Mouse (Mus musculus) thymus, adult 2 months (tissue): ENCODE data around the gene Gm17571. TPM values are rescaled to one million over a fixed set of nuclear protein-coding genes. Genes with fewer than 3 reads are reported as not detected.

ENCODE experiments used
- DNase-seq: peaks from one replicate; pipeline ENCODE4 v3.0.0; 2021
- H3K27ac ChIP-seq: fragments of 200-500 bp; 2 replicates; pipeline ENCODE4 v1.5.1; 2012; ENCODE audit warnings: low read length, control low read depth; ENCODE audit not compliant: control insufficient read depth, insufficient read depth
- H3K27me3 ChIP-seq: fragments of 200-500 bp; 2 replicates; pipeline ENCODE4 v1.6.1; 2012; ENCODE audit warnings: mild to moderate bottlenecking, low read length, moderate library complexity, mixed read lengths; ENCODE audit not compliant: control insufficient read depth, insufficient read depth
- H3K36me3 ChIP-seq: fragments of 200-500 bp; 2 replicates; pipeline ENCODE4 v1.6.1; 2012; ENCODE audit warnings: mild to moderate bottlenecking, low read length, moderate library complexity; ENCODE audit not compliant: control insufficient read depth, insufficient read depth
- H3K4me1 ChIP-seq: fragments of 200-500 bp; replicated peaks from 2 replicates; pipeline ENCODE4 v1.6.1; 2012; ENCODE audit warnings: low read length; ENCODE audit not compliant: control insufficient read depth, insufficient read depth
- H3K4me3 ChIP-seq: fragments of 200-500 bp; 2 replicates; pipeline ENCODE4 v1.5.1; 2012; ENCODE audit warnings: mild to moderate bottlenecking, low read length, control low read depth, moderate library complexity; ENCODE audit not compliant: control insufficient read depth, insufficient read depth
- CTCF ChIP-seq: fragments of 200-500 bp; IDR thresholded peaks from 2 replicates; pipeline ENCODE4 v1.5.1; 2012; ENCODE audit warnings: mild to moderate bottlenecking, control low read depth, low read length, moderate library complexity, borderline replicate concordance; ENCODE audit not compliant: control insufficient read depth, poor library complexity, insufficient read depth; ENCODE audit errors: extremely low read depth
- POLR2A ChIP-seq: fragments of 200-500 bp; IDR thresholded peaks from 2 replicates; pipeline ENCODE4 v1.6.1; 2012; ENCODE audit warnings: mild to moderate bottlenecking, low read length, control low read depth, moderate library complexity; ENCODE audit not compliant: control insufficient read depth, poor library complexity, insufficient read depth; ENCODE audit errors: extremely low read depth
- WGBS: fragments of 180-500 bp; shearing (Covaris S2); methylation state at CpG from one replicate; pipeline ENCODE4 v1.1.7; 2018; 5-methylcytosine and 5-hydroxymethylcytosine counted together
- polyA plus RNA-seq: library from polyadenylated mRNA; depleted of rRNA; stranded (reverse); fragments of >200 nt; gene quantifications from 2 replicates; pipeline ENCODE4 v1.2.3, GENCODE M21; 2012

Gene Gm17571
- polyA plus RNA-seq, 1 experiment: not detected

GRCm38 (mm10) chr9:13460012-13460411 lies 13.5 kb upstream of the Gm17571 start:
- Histone ChIP-seq H3K27ac (no peak overlapping the region), H3K27me3 (no peaks in the 10 kb centered on the region), H3K36me3 (no peaks in the 10 kb centered on the region), H3K4me3 (no peak overlapping the region), H3K4me1 (peaks cover 3% of the 10 kb centered on the region; the same call in 1 of the 2 replicates)
- TF ChIP-seq POLR2A (no peak), CTCF (no peak)
- no peak for DNase-seq
- WGBS: 97% methylated on average over 3 of the region's 3 CpGs

DNA sequence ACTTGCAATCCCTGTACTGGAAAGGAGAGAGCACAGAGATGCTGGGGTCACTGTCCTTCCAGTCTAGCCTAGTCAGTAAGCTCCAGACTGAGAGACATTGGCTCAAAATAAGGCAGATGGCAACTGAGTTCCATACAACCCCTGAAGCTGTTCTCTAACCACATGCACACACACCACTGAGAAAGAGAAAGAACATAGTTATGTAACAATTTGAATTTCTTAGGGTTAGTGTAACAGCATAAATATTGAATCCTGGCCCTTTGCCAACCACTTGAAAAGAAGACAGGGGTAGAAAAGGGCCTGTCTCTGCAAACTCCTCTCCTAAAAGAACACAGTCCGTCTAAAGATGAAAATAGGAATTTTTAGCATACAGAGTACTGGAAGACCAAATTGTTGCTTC lies 12.8 kb upstream of the Gm17571 start:
- WGBS: 81% methylated on average over 1 of the region's 1 CpGs
- H3K4me3 ChIP-seq: no peak overlapping the region
- H3K27ac ChIP-seq: no peak overlapping the region
- TF ChIP-seq POLR2A: no peak
- no peak for TF ChIP-seq CTCF
- no peak for DNase-seq
- H3K36me3 ChIP-seq: no peaks in the 10 kb centered on the region
- H3K4me1 ChIP-seq: no peaks in the 10 kb centered on the region; the same call in 1 of the 2 replicates
- no peaks in the 10 kb centered on the region for H3K27me3 ChIP-seq

GRCm38 (mm10) chr9:13457774-13458173 lies 11.2 kb upstream of the Gm17571 start:
- whole genome bisulfite sequencing: 94% methylated on average over 6 of the region's 6 CpGs
- TF ChIP-seq POLR2A: no peak
- TF ChIP-seq CTCF: no peak
- H3K36me3 ChIP-seq: no peaks in the 10 kb centered on the region
- H3K4me1 ChIP-seq: no peaks in the 10 kb centered on the region; the same call in 1 of the 2 replicates
- no peak overlapping the region for H3K27ac ChIP-seq
- H3K27me3 ChIP-seq: no peaks in the 10 kb centered on the region
- no peak for DNase-seq
- no peak overlapping the region for H3K4me3 ChIP-seq

GRCm38 (mm10) chr9:13455231-13455630 lies 8.7 kb upstream of the Gm17571 start:
- H3K36me3 ChIP-seq: no peaks in the 10 kb centered on the region
- no peak for DNase-seq
- H3K4me3 ChIP-seq: no peak overlapping the region
- TF ChIP-seq POLR2A: no peak
- TF ChIP-seq CTCF: no peak
- H3K27me3 ChIP-seq: no peaks in the 10 kb centered on the region
- no peak overlapping the region for H3K27ac ChIP-seq
- WGBS: 91% methylated on average over 1 of the region's 1 CpGs
- no peaks in the 10 kb centered on the region; the same call in 1 of the 2 replicates for H3K4me1 ChIP-seq

- no peak for TF ChIP-seq CTCF
- no peak for TF ChIP-seq POLR2A
- H3K27ac ChIP-seq: no peak overlapping the region
- DNase-seq: no peak
Measured at GRCm38 (mm10) chr9:13454651-13455123, 8.1 kb upstream of the Gm17571 start.

DNA sequence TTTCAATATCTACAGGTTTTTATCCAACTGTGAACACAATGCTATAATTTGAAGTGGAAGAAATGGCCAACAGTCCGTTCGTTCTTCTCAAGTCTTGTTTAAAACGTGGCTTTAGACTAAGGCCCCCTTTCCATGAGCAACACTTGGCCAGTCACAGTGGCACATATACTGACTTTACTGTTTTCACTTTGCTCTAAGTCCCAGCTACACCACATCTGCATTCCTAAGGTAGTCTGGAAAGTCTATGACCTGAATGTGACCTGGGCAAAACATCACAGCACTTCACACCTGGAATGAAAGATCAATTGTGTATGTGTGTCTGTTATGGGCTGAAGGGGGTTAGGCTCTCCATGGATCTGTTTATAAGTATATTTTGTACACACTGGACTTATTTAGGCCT lies 2.2 kb upstream of the Gm17571 start:
- H3K4me1 ChIP-seq: peaks cover 3% of the 10 kb centered on the region

More at GRCm38 (mm10) chr9:13454651-13455123, 8.1 kb upstream of the Gm17571 start:
- Histone ChIP-seq H3K4me1 (no peaks in the 10 kb centered on the region; the same call in 1 of the 2 replicates), H3K4me3 (no peak overlapping the region), H3K36me3 (no peaks in the 10 kb centered on the region), H3K27me3 (no peaks in the 10 kb centered on the region)
- whole genome bisulfite sequencing: 92% methylated on average over 7 of the region's 7 CpGs

DNA sequence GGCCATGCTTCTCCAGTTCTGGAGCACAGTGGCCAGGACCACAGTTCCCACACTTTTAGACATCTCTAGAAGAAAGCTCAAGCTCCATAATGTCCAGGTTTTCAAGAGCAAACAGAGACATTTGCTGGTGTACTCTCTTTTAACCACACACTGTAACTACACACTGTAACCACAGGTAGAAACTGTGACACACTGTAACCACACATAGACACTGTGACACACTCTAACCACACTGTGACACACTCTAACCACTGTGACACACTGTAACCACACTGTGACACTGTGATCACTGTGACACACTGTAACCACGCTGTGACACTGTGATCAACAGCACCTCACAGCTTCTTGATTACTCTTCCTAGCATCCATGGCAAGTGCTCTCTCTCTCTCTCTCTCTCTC lies 317 bp downstream of the Gm17571 start:
- 19% methylated on average over 1 of the region's 1 CpGs for WGBS

More for the DNA sequence above, 2.2 kb upstream of the Gm17571 start:
- H3K36me3 ChIP-seq: no peaks in the 10 kb centered on the region
- TF ChIP-seq POLR2A (no peak), CTCF (no peak)
- H3K4me3 ChIP-seq: no peak overlapping the region
- 94% methylated on average over 3 of the region's 3 CpGs for WGBS
- no peaks in the 10 kb centered on the region for H3K27me3 ChIP-seq
- no peak overlapping the region for H3K27ac ChIP-seq
- DNase-seq: no peak

More for the DNA sequence above, 317 bp downstream of the Gm17571 start:
- peaks cover 9% of the 10 kb centered on the region for H3K4me1 ChIP-seq
- no peak overlapping the region for H3K27ac ChIP-seq
- H3K36me3 ChIP-seq: no peaks in the 10 kb centered on the region
- TF ChIP-seq CTCF: no peak
- TF ChIP-seq POLR2A: no peak
- H3K27me3 ChIP-seq: no peaks in the 10 kb centered on the region
- DNase-seq: no peak
- H3K4me3 ChIP-seq: no peak overlapping the region
